Mouse (Mus musculus) hindlimb bud, embryonic 11.5 days (tissue): ENCODE data around the gene Lhpp.

Experiments
- DNase-seq: peaks from one replicate; pipeline ENCODE4 v3.0.0-alpha.2; 2012; ENCODE audit warnings: low read depth, low spot score; ENCODE audit errors: extremely low spot score

The Lhpp gene

GRCm38 (mm10) chr7:132732136-132732789 is 121.8 kb downstream of the Lhpp start:
- no peak for DNase-seq

- no peak for DNase-seq
Observed at GRCm38 (mm10) chr7:132733521-132733920, 123.1 kb downstream of the Lhpp start.

- DNase-seq: no peak
Observed at GRCm38 (mm10) chr7:132734222-132734621, 123.8 kb downstream of the Lhpp start.

- DNase-seq: no peak
Observed at GRCm38 (mm10) chr7:132735145-132735544, 124.7 kb downstream of the Lhpp start.

- DNase-seq: no peak
Observed at GRCm38 (mm10) chr7:132736099-132736862, 125.8 kb downstream of the Lhpp start.

- no peak for DNase-seq
Observed at GRCm38 (mm10) chr7:132738844-132739243, 128.4 kb downstream of the Lhpp start.

- DNase-seq: no peak
Observed at GRCm38 (mm10) chr7:132739829-132740228, 129.4 kb downstream of the Lhpp start.

GRCm38 (mm10) chr7:132742912-132743311 is 132.5 kb downstream of the Lhpp start:
- DNase-seq: no peak

- no peak for DNase-seq
Observed at GRCm38 (mm10) chr7:132747096-132747495, 136.7 kb downstream of the Lhpp start.

- DNase-seq: no peak
Observed at GRCm38 (mm10) chr7:132748076-132748769, 137.8 kb downstream of the Lhpp start.

GRCm38 (mm10) chr7:132749504-132749903 is 139.1 kb downstream of the Lhpp start:
- DNase-seq: no peak

- no peak for DNase-seq
Observed at GRCm38 (mm10) chr7:132751716-132752115, 141.3 kb downstream of the Lhpp start.

GRCm38 (mm10) chr7:132753518-132754388 is 143.3 kb downstream of the Lhpp start:
- no peak for DNase-seq

GRCm38 (mm10) chr7:132754389-132754750 is 143.9 kb downstream of the Lhpp start:
- DNase-seq: no peak
